Mouse (Mus musculus): ENCODE measurements around the gene Tcp11l2. TPM values are rescaled to one million over a fixed set of nuclear protein-coding genes. Genes with fewer than 3 reads are reported as not detected.

Tcp11l2 gene
- 36.6 and 44.6 TPM in 2 replicates for polyA plus RNA-seq (2015; fragmentation: Nextera tagmentation; extraction: Ambion mirVana)

DNA sequence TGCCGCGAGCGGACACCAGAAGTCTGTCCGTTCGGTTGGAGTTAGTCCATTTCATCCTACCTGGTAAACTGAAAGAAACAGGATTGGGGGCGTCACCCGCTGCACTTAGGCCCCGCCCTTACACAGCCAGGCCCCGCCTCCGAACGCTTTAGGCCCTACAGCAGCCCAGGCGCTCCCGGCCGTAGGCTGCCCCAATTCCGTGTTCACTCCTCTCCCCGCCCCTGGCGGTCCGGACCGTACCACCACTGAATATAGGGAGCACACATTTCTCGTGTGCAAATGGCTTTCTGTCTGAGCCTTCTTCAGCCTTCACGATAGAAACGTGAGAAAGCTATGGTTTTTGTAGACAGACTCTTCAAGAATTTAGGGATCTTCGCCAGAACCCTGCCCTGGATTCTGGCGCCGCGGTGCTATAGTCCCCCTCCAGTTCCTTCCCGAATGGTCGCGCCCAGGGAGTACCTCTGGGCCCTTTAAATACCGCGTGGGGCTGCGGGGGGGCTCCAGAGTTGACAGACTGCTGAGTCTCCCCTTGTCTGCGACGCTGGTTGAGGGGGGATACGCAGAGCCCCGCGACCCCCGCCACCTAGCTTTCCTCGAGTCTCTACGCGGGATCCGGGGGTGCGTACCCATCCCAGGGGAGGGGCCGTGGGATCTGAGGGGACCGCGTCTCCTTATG is at the start of gene Tcp11l2:
Tcp11l2 (plus strand) TSS at position 232 of the 676 bp plus-strand sequence.
- Histone ChIP-seq H3K27me3 (replicated peaks; ENCODE audit: control insufficient read depth, insufficient read depth, low read length) (0 out of 2 replicates have a peak, but pooled peaks cover 5% of the 10 kb centered on the region), H3K4me1 (replicated peaks; ENCODE audit: control insufficient read depth, insufficient read depth, low read length) (peaks cover 13% of the 10 kb centered on the region), H3K9me3 (ENCODE audit: control insufficient read depth, low read length) (no peaks in the 10 kb centered on the region), H3K9ac (replicated peaks; ENCODE audit: low read depth, low read length) (peak within 1 kb of the TSS; percentile 72), H3K36me3 (ENCODE audit: control insufficient read depth, insufficient read depth) (no peaks in the 10 kb centered on the region), H3K27ac (ENCODE audit: low read length) (peak within 1 kb of the TSS; percentile 67), H3K4me3 (replicated peaks; ENCODE audit: low read length) (peak within 1 kb of the TSS; percentile 71), H3K4me2 (ENCODE audit: low read length) (peak within 1 kb of the TSS; percentile 75)
- peak; percentile 99 for ATAC-seq
- WGBS = under 1% methylated on average over 46 of the region's 46 CpGs

DNA sequence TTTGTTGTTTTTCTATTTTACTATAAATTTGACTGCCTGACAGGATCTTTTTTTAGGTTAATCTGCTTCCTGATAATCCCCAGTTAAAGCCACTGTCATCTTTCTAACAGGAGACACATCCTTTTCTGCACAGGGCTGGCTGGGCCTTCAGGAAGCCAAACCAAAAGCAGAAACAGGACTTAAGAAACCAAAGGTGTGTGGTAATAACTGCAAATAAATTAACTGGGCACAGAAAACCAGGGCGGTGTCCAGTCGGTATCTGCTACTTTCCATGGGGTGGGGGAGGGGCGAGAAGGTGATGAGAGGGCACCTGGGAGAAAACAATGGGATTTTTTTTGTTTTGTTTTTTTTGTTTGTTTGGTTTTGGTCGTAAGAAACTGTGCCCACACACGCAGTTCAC is 49.4 kb upstream of the Tcp11l2 start:
- Histone ChIP-seq H3K4me2 (ENCODE audit: low read length) (no peak overlapping the region), H3K9ac (replicated peaks; ENCODE audit: low read depth, low read length) (no peak overlapping the region), H3K4me1 (replicated peaks; ENCODE audit: control insufficient read depth, insufficient read depth, low read length) (peaks cover 24% of the 10 kb centered on the region), H3K9me3 (ENCODE audit: control insufficient read depth, low read length) (no peaks in the 10 kb centered on the region), H3K36me3 (ENCODE audit: control insufficient read depth, insufficient read depth) (peaks cover 16% of the 10 kb centered on the region; the same call in 1 of the 2 replicates), H3K27me3 (replicated peaks; ENCODE audit: control insufficient read depth, insufficient read depth, low read length) (no peaks in the 10 kb centered on the region), H3K4me3 (replicated peaks; ENCODE audit: low read length) (no peak overlapping the region), H3K27ac (ENCODE audit: low read length) (no peak overlapping the region)
- WGBS = 79% methylated on average over 5 of the region's 5 CpGs
- ATAC-seq = no peak

DNA sequence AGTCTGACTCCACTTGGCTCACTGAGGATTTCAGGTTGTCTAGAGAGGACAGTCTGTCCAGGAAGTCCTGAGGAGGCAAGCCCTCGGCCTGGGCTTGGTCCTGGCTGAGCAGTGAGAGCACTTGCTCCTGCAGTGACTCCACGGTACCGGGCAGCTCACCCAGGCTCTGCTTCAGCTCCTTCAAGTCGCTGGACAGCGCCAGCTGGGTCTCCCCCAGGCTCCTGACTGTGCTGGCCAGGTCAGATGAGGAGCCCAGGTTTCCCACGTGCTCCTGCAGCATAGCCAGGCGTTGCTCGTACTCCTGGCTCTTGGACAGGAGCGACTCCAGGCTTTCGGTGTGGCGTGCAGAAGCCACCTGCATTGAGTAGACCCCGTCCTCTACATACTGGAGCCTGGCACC is 48.8 kb upstream of the Tcp11l2 start:
- 83% methylated on average over 12 of the region's 12 CpGs for WGBS
- no peak for ATAC-seq
- peaks cover 16% of the 10 kb centered on the region; the same call in 1 of the 2 replicates for H3K36me3 ChIP-seq (ENCODE audit: control insufficient read depth, insufficient read depth)

DNA sequence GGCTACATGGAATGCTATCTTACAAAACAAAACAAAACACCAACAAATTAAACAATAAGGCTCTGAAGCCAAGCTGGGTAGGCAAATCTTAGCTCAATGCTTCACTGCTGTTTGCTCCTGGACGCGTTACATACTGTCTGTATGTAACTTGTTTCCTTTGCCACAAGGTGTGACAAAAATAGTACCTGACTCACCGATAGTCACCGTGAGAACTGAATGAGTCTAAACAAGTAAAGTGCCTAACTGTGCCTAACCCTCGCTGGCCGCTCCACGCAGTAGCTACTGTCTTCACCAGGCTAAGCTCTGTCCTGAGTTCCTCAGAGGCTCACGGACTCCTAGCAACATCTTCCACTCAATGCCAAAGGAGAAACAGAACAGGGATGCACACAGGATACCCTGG is 46.0 kb upstream of the Tcp11l2 start:
- Histone ChIP-seq H3K4me1 (replicated peaks; ENCODE audit: control insufficient read depth, insufficient read depth, low read length) (peaks cover 37% of the 10 kb centered on the region), H3K27me3 (replicated peaks; ENCODE audit: control insufficient read depth, insufficient read depth, low read length) (no peaks in the 10 kb centered on the region), H3K4me3 (replicated peaks; ENCODE audit: low read length) (no peak overlapping the region), H3K4me2 (ENCODE audit: low read length) (no peak overlapping the region), H3K9ac (replicated peaks; ENCODE audit: low read depth, low read length) (no peak overlapping the region), H3K36me3 (ENCODE audit: control insufficient read depth, insufficient read depth) (peaks cover 16% of the 10 kb centered on the region; the same call in 1 of the 2 replicates), H3K9me3 (ENCODE audit: control insufficient read depth, low read length) (no peaks in the 10 kb centered on the region), H3K27ac (ENCODE audit: low read length) (no peak overlapping the region)
- WGBS = 92% methylated on average over 8 of the region's 8 CpGs
- ATAC-seq = no peak

More for the DNA sequence above, 48.8 kb upstream of the Tcp11l2 start:
- H3K27me3 ChIP-seq (replicated peaks; ENCODE audit: control insufficient read depth, insufficient read depth, low read length) = no peaks in the 10 kb centered on the region
- H3K27ac ChIP-seq (ENCODE audit: low read length) = no peak overlapping the region
- peaks cover 30% of the 10 kb centered on the region for H3K4me1 ChIP-seq (replicated peaks; ENCODE audit: control insufficient read depth, insufficient read depth, low read length)
- H3K4me2 ChIP-seq (ENCODE audit: low read length) = no peak overlapping the region
- H3K4me3 ChIP-seq (replicated peaks; ENCODE audit: low read length) = no peak overlapping the region
- H3K9ac ChIP-seq (replicated peaks; ENCODE audit: low read depth, low read length) = no peak overlapping the region
- no peaks in the 10 kb centered on the region for H3K9me3 ChIP-seq (ENCODE audit: control insufficient read depth, low read length)

DNA sequence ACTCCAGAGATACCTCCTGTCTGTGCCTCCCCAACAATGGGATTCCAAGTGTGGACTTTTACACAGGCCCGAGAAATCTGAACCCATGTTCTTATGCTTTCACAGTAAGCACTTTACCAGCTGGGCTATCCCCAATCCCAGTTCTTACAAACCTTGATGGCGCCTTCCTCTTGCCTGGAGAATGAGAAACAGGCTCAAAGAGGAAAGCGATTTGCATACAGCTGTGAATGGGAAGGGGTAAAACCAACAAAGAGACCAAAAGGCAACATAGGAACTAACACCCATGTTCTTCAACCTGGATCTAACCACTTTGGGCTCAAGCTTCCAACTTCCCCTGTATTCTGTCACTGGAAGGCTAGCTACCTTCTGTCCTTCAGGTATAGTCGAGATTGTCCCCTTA is 44.9 kb upstream of the Tcp11l2 start:
- Histone ChIP-seq H3K4me1 (replicated peaks; ENCODE audit: control insufficient read depth, insufficient read depth, low read length) (peaks cover 37% of the 10 kb centered on the region), H3K36me3 (ENCODE audit: control insufficient read depth, insufficient read depth) (peaks cover 13% of the 10 kb centered on the region; the same call in 1 of the 2 replicates), H3K4me3 (replicated peaks; ENCODE audit: low read length) (no peak overlapping the region), H3K9me3 (ENCODE audit: control insufficient read depth, low read length) (no peaks in the 10 kb centered on the region), H3K27ac (ENCODE audit: low read length) (no peak overlapping the region), H3K4me2 (ENCODE audit: low read length) (peak overlapping the region; percentile 67), H3K27me3 (replicated peaks; ENCODE audit: control insufficient read depth, insufficient read depth, low read length) (no peaks in the 10 kb centered on the region), H3K9ac (replicated peaks; ENCODE audit: low read depth, low read length) (no peak overlapping the region)
- WGBS = 70% methylated on average over 4 of the region's 4 CpGs
- no peak for ATAC-seq

DNA sequence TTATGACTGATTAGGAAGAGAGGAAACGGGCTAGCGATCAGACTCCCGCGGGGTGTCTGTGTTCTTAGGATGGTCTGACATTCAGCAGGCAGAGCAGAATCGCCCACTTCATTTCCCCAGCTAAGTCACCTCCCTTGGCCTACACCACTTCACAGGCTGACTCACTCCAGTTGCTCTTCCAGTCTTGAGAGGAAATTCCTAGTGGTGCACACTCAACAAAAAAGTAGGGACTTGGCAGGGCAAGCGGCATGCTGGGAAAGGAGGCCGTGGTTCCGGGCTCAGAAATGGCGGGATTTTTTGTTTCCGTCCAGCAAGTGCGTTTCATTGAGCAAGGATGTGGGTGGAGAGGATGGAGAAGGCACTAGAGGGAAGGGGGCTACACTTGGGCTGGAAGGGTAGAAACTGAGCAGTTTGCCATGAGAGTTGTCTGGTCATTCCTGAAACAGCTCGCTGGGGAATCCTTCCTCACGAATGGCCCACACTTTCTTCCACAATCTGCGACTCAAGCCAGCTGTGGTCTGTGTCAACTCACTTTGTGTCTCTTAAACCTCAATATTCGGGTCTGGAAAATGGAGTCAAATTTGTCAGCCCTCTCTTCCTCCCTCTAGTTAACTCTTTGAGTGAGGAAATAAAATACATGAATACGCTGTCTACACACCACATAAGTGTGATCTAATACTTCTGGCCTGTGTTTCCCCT is 44.1 kb upstream of the Tcp11l2 start:
- Histone ChIP-seq H3K27me3 (replicated peaks; ENCODE audit: control insufficient read depth, insufficient read depth, low read length) (no peaks in the 10 kb centered on the region), H3K27ac (ENCODE audit: low read length) (no peak overlapping the region), H3K4me3 (replicated peaks; ENCODE audit: low read length) (peak overlapping the region; percentile 53), H3K4me1 (replicated peaks; ENCODE audit: control insufficient read depth, insufficient read depth, low read length) (peaks cover 37% of the 10 kb centered on the region), H3K9me3 (ENCODE audit: control insufficient read depth, low read length) (no peaks in the 10 kb centered on the region), H3K4me2 (ENCODE audit: low read length) (peak overlapping the region; percentile 67), H3K36me3 (ENCODE audit: control insufficient read depth, insufficient read depth) (peaks cover 9% of the 10 kb centered on the region; the same call in 1 of the 2 replicates), H3K9ac (replicated peaks; ENCODE audit: low read depth, low read length) (no peak overlapping the region)
- ATAC-seq = no peak
- WGBS = 66% methylated on average over 16 of the region's 16 CpGs

DNA sequence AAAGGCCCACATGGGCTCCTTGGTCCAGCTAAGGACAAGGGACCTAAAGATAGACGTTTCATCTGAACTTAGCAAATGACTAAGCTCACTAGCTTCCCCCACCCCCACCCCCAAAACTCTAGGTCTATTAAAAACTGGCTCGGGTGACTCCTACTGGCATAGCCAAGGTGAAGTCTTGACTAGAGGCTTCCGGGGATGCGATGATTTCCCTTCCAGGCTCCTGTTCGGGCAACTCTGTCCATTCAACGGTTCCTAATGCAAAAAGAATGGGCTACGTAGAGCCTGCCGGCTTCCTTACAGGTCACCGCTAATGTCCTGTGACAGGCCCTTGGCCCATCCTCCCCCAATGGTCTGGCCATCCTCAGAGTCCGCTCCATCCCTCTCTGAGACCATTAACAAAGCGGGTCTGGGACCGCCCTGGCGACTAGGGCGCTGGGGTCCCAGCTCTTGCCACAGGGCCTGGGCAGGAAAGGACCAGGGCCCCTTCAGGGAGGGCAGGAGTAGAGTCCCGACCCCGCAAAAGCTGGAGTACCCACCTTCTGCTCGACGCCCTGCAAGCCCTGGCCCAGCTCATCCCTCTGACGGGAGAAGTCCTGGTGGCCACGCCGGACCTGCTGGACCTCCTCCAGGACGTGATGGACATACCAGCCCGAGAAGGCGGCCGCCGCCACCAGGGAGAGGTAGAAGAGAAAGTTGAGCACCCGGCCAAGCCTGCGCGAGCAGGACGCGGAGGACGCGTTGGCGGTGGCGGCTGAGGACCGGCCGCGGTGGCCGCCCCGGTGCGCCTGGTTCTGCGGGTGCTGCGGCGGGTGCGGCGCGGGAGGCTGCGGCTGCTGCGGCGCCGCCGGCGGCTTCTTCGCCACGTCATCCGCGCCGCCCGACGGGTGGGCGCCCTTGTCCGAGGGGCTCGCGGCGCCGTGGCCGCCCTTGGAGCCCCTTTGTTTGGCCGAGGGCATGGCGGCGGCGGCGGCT is 43.2 kb upstream of the Tcp11l2 start:
- no peaks in the 10 kb centered on the region for H3K9me3 ChIP-seq (ENCODE audit: control insufficient read depth, low read length)
- peak; percentile 54 for ATAC-seq
- peaks cover 37% of the 10 kb centered on the region for H3K4me1 ChIP-seq (replicated peaks; ENCODE audit: control insufficient read depth, insufficient read depth, low read length)
- H3K36me3 ChIP-seq (ENCODE audit: control insufficient read depth, insufficient read depth) = peaks cover 2% of the 10 kb centered on the region; the same call in 1 of the 2 replicates
- WGBS = under 1% methylated on average over 68 of the region's 72 CpGs
- peak overlapping the region; percentile 67 for H3K4me2 ChIP-seq (ENCODE audit: low read length)
- peak overlapping the region; percentile 76 for H3K9ac ChIP-seq (replicated peaks; ENCODE audit: low read depth, low read length)
- peak overlapping the region; percentile 53 for H3K4me3 ChIP-seq (replicated peaks; ENCODE audit: low read length)
- no peaks in the 10 kb centered on the region for H3K27me3 ChIP-seq (replicated peaks; ENCODE audit: control insufficient read depth, insufficient read depth, low read length)
- H3K27ac ChIP-seq (ENCODE audit: low read length) = peak overlapping the region; percentile 62

DNA sequence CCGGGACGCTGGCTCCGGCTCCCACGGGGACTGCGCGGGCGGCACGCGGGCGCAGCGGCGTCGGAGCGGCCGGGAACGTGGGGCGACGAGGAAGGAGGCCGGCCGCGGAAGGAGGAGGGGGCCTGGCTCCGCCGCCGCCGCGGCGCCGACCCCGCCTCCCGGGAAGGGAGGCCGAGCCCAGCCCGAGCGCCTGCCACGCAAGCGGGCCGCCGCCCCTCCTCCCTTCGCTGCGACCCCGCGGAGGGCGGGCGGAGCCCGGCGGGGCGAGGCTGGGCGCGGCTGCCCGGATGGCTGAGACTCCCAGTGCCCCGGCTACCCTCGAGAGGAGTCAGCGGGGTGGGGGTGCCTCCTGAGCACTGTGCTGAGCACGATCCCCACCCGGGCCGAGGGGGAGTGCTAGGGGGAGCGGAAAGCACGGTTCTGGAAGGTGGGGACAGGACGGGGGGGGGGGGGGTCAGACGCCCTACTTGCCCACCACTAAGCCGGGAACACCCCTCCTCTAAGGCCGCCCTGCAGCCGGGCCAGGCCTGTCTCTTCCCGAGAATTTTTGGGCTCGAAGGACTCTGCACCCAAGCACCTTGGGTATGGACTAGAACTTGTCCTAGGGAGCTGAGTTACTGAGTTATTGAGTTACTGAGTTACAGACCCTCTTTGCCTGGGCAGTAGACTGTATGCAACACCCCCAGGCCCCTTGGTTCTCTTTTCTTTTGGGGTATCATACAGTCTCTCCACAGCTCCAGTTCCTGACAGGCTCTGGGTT is 42.3 kb upstream of the Tcp11l2 start, which contains the start of gene Ckap4:
Ckap4 (minus strand) TSS at position 151 of the 760 bp plus-strand sequence.
- WGBS = under 1% methylated on average over 29 of the region's 64 CpGs
- H3K9ac ChIP-seq (replicated peaks; ENCODE audit: low read depth, low read length) = peak within 1 kb of the TSS; percentile 76
- peak within 1 kb of the TSS; percentile 62 for H3K27ac ChIP-seq (ENCODE audit: low read length)
- H3K27me3 ChIP-seq (replicated peaks; ENCODE audit: control insufficient read depth, insufficient read depth, low read length) = no peaks in the 10 kb centered on the region
- H3K4me1 ChIP-seq (replicated peaks; ENCODE audit: control insufficient read depth, insufficient read depth, low read length) = peaks cover 37% of the 10 kb centered on the region
- H3K4me3 ChIP-seq (replicated peaks; ENCODE audit: low read length) = peak within 1 kb of the TSS; percentile 53
- H3K9me3 ChIP-seq (ENCODE audit: control insufficient read depth, low read length) = no peaks in the 10 kb centered on the region
- peak within 1 kb of the TSS; percentile 67 for H3K4me2 ChIP-seq (ENCODE audit: low read length)
- H3K36me3 ChIP-seq (ENCODE audit: control insufficient read depth, insufficient read depth) = no peaks in the 10 kb centered on the region
- peak; percentile 91 for ATAC-seq

Measured in forebrain, embryonic 16.5 days (tissue).